Mouse (Mus musculus) hindbrain, embryonic 10.5 days (tissue): ENCODE results near the gene Spag17. TPM values are rescaled to one million over a fixed set of nuclear protein-coding genes. Genes with fewer than 3 reads are reported as not detected.

Source experiments
- DNase-seq: peaks from one replicate; pipeline ENCODE4 v3.0.0-alpha.2; 2017; ENCODE audit warnings: low spot score
- H3K27ac ChIP-seq: fragments of 300-500 bp; sonication (generic); 2 replicates; pipeline ENCODE4 v1.5.1; 2016; ENCODE audit warnings: mild to moderate bottlenecking, moderate library complexity
- H3K27me3 ChIP-seq: fragments of 300-500 bp; sonication (generic); 2 replicates; pipeline ENCODE4 v1.6.1; 2016; ENCODE audit warnings: mild to moderate bottlenecking; ENCODE audit not compliant: poor library complexity, insufficient read depth, severe bottlenecking
- H3K36me3 ChIP-seq: fragments of 300-500 bp; sonication (generic); 2 replicates; pipeline ENCODE4 v1.6.1; 2016; ENCODE audit warnings: mild to moderate bottlenecking, moderate library complexity
- H3K4me1 ChIP-seq: fragments of 300-500 bp; sonication (generic); replicated peaks from 2 replicates; pipeline ENCODE4 v1.6.1; 2016; ENCODE audit warnings: mild to moderate bottlenecking
- H3K4me3 ChIP-seq: fragments of 300-500 bp; sonication (generic); 2 replicates; pipeline ENCODE4 v1.5.1; 2016; ENCODE audit warnings: mild to moderate bottlenecking, moderate library complexity
- H3K9me3 ChIP-seq: fragments of 300-500 bp; sonication (generic); 2 replicates; pipeline ENCODE4 v1.6.1; 2016; ENCODE audit warnings: mild to moderate bottlenecking, moderate library complexity
- WGBS: fragments of 180-500 bp; shearing (Covaris S2); methylation state at CpG from one replicate; pipeline ENCODE4 v1.1.7; 2016; 5-methylcytosine and 5-hydroxymethylcytosine counted together
- polyA plus RNA-seq: library from polyadenylated mRNA; unstranded; fragments of >200 nt; fragmentation: Nextera tagmentation; extraction: Ambion mirVana; gene quantifications from 2 replicates; pipeline ENCODE4 v1.2.1, GENCODE M21; 2016

Gene Spag17
- polyA plus RNA-seq, 1 experiment from 2014 or later, result 0.51 TPM

- DNase-seq, result no peak
- H3K36me3 ChIP-seq, result no peaks in the 10 kb centered on the region
- no peaks in the 10 kb centered on the region for H3K27me3 ChIP-seq
- WGBS, result 85% methylated on average over 1 of the region's 1 CpGs
- no peak overlapping the region for H3K4me3 ChIP-seq
- no peaks in the 10 kb centered on the region for H3K9me3 ChIP-seq
- H3K27ac ChIP-seq, result no peak overlapping the region
- H3K4me1 ChIP-seq, result no peaks in the 10 kb centered on the region
These were observed 237.2 kb downstream of the Spag17 start for GRCm38 (mm10) chr3:100122445-100122844.

GRCm38 (mm10) chr3:100160682-100161445, 275.7 kb downstream of the Spag17 start:
- no peak for DNase-seq
- peaks cover 15% of the 10 kb centered on the region for H3K4me1 ChIP-seq
- 86% methylated on average over 15 of the region's 15 CpGs for WGBS

GRCm38 (mm10) chr3:100161665-100162314, 276.6 kb downstream of the Spag17 start:
- DNase-seq, result no peak
- Histone ChIP-seq H3K36me3 (peaks cover 41% of the 10 kb centered on the region), H3K9me3 (no peaks in the 10 kb centered on the region), H3K27ac (peak overlapping the region; percentile 88), H3K27me3 (no peaks in the 10 kb centered on the region), H3K4me3 (peak overlapping the region; percentile 81), H3K4me1 (peaks cover 15% of the 10 kb centered on the region)
- 2% methylated on average over 35 of the region's 35 CpGs for WGBS

More at GRCm38 (mm10) chr3:100160682-100161445, 275.7 kb downstream of the Spag17 start:
- H3K36me3 ChIP-seq, result peaks cover 48% of the 10 kb centered on the region
- no peaks in the 10 kb centered on the region for H3K9me3 ChIP-seq
- no peak overlapping the region for H3K27ac ChIP-seq
- H3K4me3 ChIP-seq, result peak overlapping the region; percentile 81
- H3K27me3 ChIP-seq, result no peaks in the 10 kb centered on the region

- under 1% methylated on average over 55 of the region's 55 CpGs for WGBS
- DNase-seq, result peak; percentile 92
These were observed 277.3 kb downstream of the Spag17 start, which contains the start of the genes Gdap2 and Wdr3 for GRCm38 (mm10) chr3:100162315-100163105. Gdap2 (plus strand) TSS chr3:100162381. Wdr3 (minus strand) TSS chr3:100162407.

GRCm38 (mm10) chr3:100163556-100163955, 278.4 kb downstream of the Spag17 start:
- H3K4me1 ChIP-seq, result peaks cover 15% of the 10 kb centered on the region
- peaks cover 23% of the 10 kb centered on the region for H3K36me3 ChIP-seq
- H3K4me3 ChIP-seq, result no peak overlapping the region
- DNase-seq, result no peak
- WGBS, result 82% methylated on average over 2 of the region's 2 CpGs
- H3K27ac ChIP-seq, result no peak overlapping the region
- H3K9me3 ChIP-seq, result no peaks in the 10 kb centered on the region
- no peaks in the 10 kb centered on the region for H3K27me3 ChIP-seq

More at GRCm38 (mm10) chr3:100162315-100163105, 277.3 kb downstream of the Spag17 start, which contains the start of the genes Gdap2 and Wdr3:
- peaks cover 34% of the 10 kb centered on the region for H3K36me3 ChIP-seq
- H3K27ac ChIP-seq, result peak within 1 kb of the TSS; percentile 88
- H3K9me3 ChIP-seq, result no peaks in the 10 kb centered on the region
- peak within 1 kb of the TSS; percentile 81 for H3K4me3 ChIP-seq
- H3K27me3 ChIP-seq, result no peaks in the 10 kb centered on the region
- H3K4me1 ChIP-seq, result peaks cover 15% of the 10 kb centered on the region

- Histone ChIP-seq H3K4me3 (no peak overlapping the region), H3K27me3 (no peaks in the 10 kb centered on the region), H3K4me1 (peaks cover 15% of the 10 kb centered on the region), H3K9me3 (no peaks in the 10 kb centered on the region), H3K27ac (no peak overlapping the region), H3K36me3 (peaks cover 12% of the 10 kb centered on the region)
- no peak for DNase-seq
These were observed 279.8 kb downstream of the Spag17 start for GRCm38 (mm10) chr3:100164991-100165390.

GRCm38 (mm10) chr3:100176031-100176430, 290.8 kb downstream of the Spag17 start:
- Histone ChIP-seq H3K27me3 (no peaks in the 10 kb centered on the region), H3K9me3 (no peaks in the 10 kb centered on the region), H3K36me3 (peaks cover 84% of the 10 kb centered on the region), H3K27ac (no peak overlapping the region), H3K4me3 (no peak overlapping the region), H3K4me1 (no peaks in the 10 kb centered on the region)
- no peak for DNase-seq
- 82% methylated on average over 2 of the region's 2 CpGs for WGBS

GRCm38 (mm10) chr3:100180471-100180870, 295.3 kb downstream of the Spag17 start:
- DNase-seq, result no peak
- Histone ChIP-seq H3K36me3 (peaks cover 72% of the 10 kb centered on the region), H3K9me3 (no peaks in the 10 kb centered on the region), H3K27me3 (no peaks in the 10 kb centered on the region), H3K4me3 (no peak overlapping the region), H3K4me1 (no peaks in the 10 kb centered on the region), H3K27ac (no peak overlapping the region)
- WGBS, result 86% methylated on average over 3 of the region's 3 CpGs

- peak; percentile 41 for DNase-seq
- no peak overlapping the region for H3K4me3 ChIP-seq
- H3K36me3 ChIP-seq, result peaks cover 44% of the 10 kb centered on the region
- 55% methylated on average over 1 of the region's 1 CpGs for WGBS
- no peaks in the 10 kb centered on the region for H3K9me3 ChIP-seq
- H3K27me3 ChIP-seq, result no peaks in the 10 kb centered on the region
- no peaks in the 10 kb centered on the region for H3K4me1 ChIP-seq
- H3K27ac ChIP-seq, result no peak overlapping the region
These were observed 304.2 kb downstream of the Spag17 start for GRCm38 (mm10) chr3:100189444-100189843.

GRCm38 (mm10) chr3:100189861-100190260, 304.7 kb downstream of the Spag17 start:
- H3K4me1 ChIP-seq, result no peaks in the 10 kb centered on the region
- peaks cover 45% of the 10 kb centered on the region for H3K36me3 ChIP-seq
- H3K27ac ChIP-seq, result no peak overlapping the region
- 87% methylated on average over 11 of the region's 11 CpGs for WGBS
- no peak for DNase-seq
- no peak overlapping the region for H3K4me3 ChIP-seq
- H3K9me3 ChIP-seq, result no peaks in the 10 kb centered on the region
- H3K27me3 ChIP-seq, result no peaks in the 10 kb centered on the region
